Mouse (Mus musculus) cerebellum, adult 2 months (tissue): ENCODE measurements around the gene Slc22a21.

Experiments
- CTCF ChIP-seq: fragments of 200-500 bp; IDR thresholded peaks from 2 replicates; pipeline ENCODE4 v1.5.1; 2011; ENCODE audit warnings: low read depth, mild to moderate bottlenecking, control low read depth, low read length, moderate library complexity, borderline replicate concordance; ENCODE audit not compliant: insufficient read depth
- POLR2A ChIP-seq: fragments of 200-500 bp; IDR thresholded peaks from 2 replicates; pipeline ENCODE4 v1.6.1; 2011; ENCODE audit warnings: low read length, control low read depth, borderline replicate concordance; ENCODE audit not compliant: insufficient read depth

- TF ChIP-seq CTCF, result no peak
- TF ChIP-seq POLR2A, result no peak
These were observed 1.3 kb upstream of the Slc22a21 start for GRCm38 (mm10) chr11:53981396-53981795.
